Mouse (Mus musculus) stomach, embryonic 16.5 days (tissue): ENCODE measurements around the gene Mdm2. TPM values are rescaled to one million over a fixed set of nuclear protein-coding genes. Genes with fewer than 3 reads are reported as not detected.

Source experiments
- ATAC-seq: fragments of 200-750 bp; cut with Nextera tagmentation; 2 replicates; pipeline ENCODE4 v1.8.0; 2017; ENCODE audit warnings: moderate number of reproducible peaks, moderate TSS enrichment; ENCODE audit not compliant: insufficient read depth, low FRiP score
- H3K27ac ChIP-seq: fragments of 300-500 bp; sonication (generic); 2 replicates; pipeline ENCODE4 v1.5.1; 2014; ENCODE audit warnings: low read length
- H3K27me3 ChIP-seq: fragments of 300-500 bp; sonication (generic); 2 replicates; pipeline ENCODE4 v1.6.1; 2014; ENCODE audit warnings: low read length, control low read depth, mixed read lengths; ENCODE audit not compliant: control insufficient read depth, insufficient read depth
- H3K36me3 ChIP-seq: fragments of 300-500 bp; sonication (generic); 2 replicates; pipeline ENCODE4 v1.6.1; 2014; ENCODE audit warnings: low read length; ENCODE audit not compliant: control insufficient read depth, insufficient read depth
- H3K4me1 ChIP-seq: fragments of 300-500 bp; sonication (generic); 2 replicates; pipeline ENCODE4 v1.6.1; 2014; ENCODE audit warnings: low read length, control low read depth, mixed read lengths; ENCODE audit not compliant: control insufficient read depth, insufficient read depth
- H3K4me2 ChIP-seq: fragments of 300-500 bp; sonication (generic); 2 replicates; pipeline ENCODE4 v1.6.1; 2014; ENCODE audit warnings: low read depth, low read length, mixed read lengths
- H3K4me3 ChIP-seq: fragments of 300-500 bp; sonication (generic); replicated peaks from 2 replicates; pipeline ENCODE4 v1.5.1; 2014; ENCODE audit warnings: mild to moderate bottlenecking, low read length
- H3K9ac ChIP-seq: fragments of 300-500 bp; sonication (generic); 2 replicates; pipeline ENCODE4 v1.6.1; 2014; ENCODE audit warnings: low read length
- H3K9me3 ChIP-seq: fragments of 300-500 bp; sonication (generic); replicated peaks from 2 replicates; pipeline ENCODE4 v1.6.1; 2016; ENCODE audit warnings: low read length, control low read depth; ENCODE audit not compliant: control insufficient read depth
- WGBS: fragments of 180-500 bp; shearing (Covaris S2); extraction: QIAGEN DNeasy Blood & Tissue Kit; methylation state at CpG from one replicate; pipeline ENCODE4 v1.1.7; 2014; 5-methylcytosine and 5-hydroxymethylcytosine counted together
- polyA plus RNA-seq: library from polyadenylated mRNA; unstranded; fragments of >200 nt; fragmentation: Nextera tagmentation; extraction: Ambion mirVana; gene quantifications from 2 replicates; pipeline ENCODE4 v1.2.1, GENCODE M21; 2015

The Mdm2 gene
- polyA plus RNA-seq, 1 experiment from 2014 or later = 39.9 TPM

GRCm38 (mm10) chr10:117659819-117660218 lies 50.7 kb downstream of the Mdm2 start:
- no peaks in the 10 kb centered on the region for H3K27me3 ChIP-seq
- no peak overlapping the region for H3K4me3 ChIP-seq
- ATAC-seq = no peak

GRCm38 (mm10) chr10:117659430-117659813 lies 51.1 kb downstream of the Mdm2 start:
- no peak overlapping the region for H3K27ac ChIP-seq
- H3K9me3 ChIP-seq = no peaks in the 10 kb centered on the region
- no peaks in the 10 kb centered on the region for H3K36me3 ChIP-seq
- no peak overlapping the region for H3K9ac ChIP-seq
- WGBS = 70% methylated on average over 11 of the region's 11 CpGs
- H3K4me2 ChIP-seq = no peak overlapping the region
- H3K4me3 ChIP-seq = no peak overlapping the region
- H3K4me1 ChIP-seq = peaks cover 11% of the 10 kb centered on the region; the same call in 1 of the 2 replicates
- no peak for ATAC-seq
- H3K27me3 ChIP-seq = no peaks in the 10 kb centered on the region

More at GRCm38 (mm10) chr10:117659819-117660218, 50.7 kb downstream of the Mdm2 start:
- no peak overlapping the region for H3K4me2 ChIP-seq
- H3K4me1 ChIP-seq = peaks cover 11% of the 10 kb centered on the region; the same call in 1 of the 2 replicates
- H3K9ac ChIP-seq = no peak overlapping the region
- H3K9me3 ChIP-seq = no peaks in the 10 kb centered on the region
- H3K36me3 ChIP-seq = no peaks in the 10 kb centered on the region
- H3K27ac ChIP-seq = no peak overlapping the region
- 67% methylated on average over 11 of the region's 11 CpGs for WGBS

- Histone ChIP-seq H3K4me3 (no peak overlapping the region), H3K4me2 (no peak overlapping the region), H3K36me3 (no peaks in the 10 kb centered on the region), H3K9me3 (no peaks in the 10 kb centered on the region), H3K27ac (no peak overlapping the region), H3K9ac (no peak overlapping the region), H3K4me1 (peaks cover 7% of the 10 kb centered on the region; the same call in 1 of the 2 replicates), H3K27me3 (no peaks in the 10 kb centered on the region)
- WGBS = 93% methylated on average over 14 of the region's 14 CpGs
- ATAC-seq = no peak
Measured at GRCm38 (mm10) chr10:117658522-117659429, 51.8 kb downstream of the Mdm2 start.

GRCm38 (mm10) chr10:117657659-117658306 lies 52.8 kb downstream of the Mdm2 start:
- ATAC-seq = no peak
- H3K27me3 ChIP-seq = no peaks in the 10 kb centered on the region
- H3K36me3 ChIP-seq = no peaks in the 10 kb centered on the region
- 87% methylated on average over 3 of the region's 3 CpGs for WGBS
- H3K4me3 ChIP-seq = no peak overlapping the region
- H3K9me3 ChIP-seq = no peaks in the 10 kb centered on the region
- no peak overlapping the region for H3K4me2 ChIP-seq
- H3K4me1 ChIP-seq = peaks cover 3% of the 10 kb centered on the region; the same call in 1 of the 2 replicates
- no peak overlapping the region for H3K27ac ChIP-seq
- H3K9ac ChIP-seq = no peak overlapping the region

- Histone ChIP-seq H3K9ac (no peak overlapping the region), H3K27ac (no peak overlapping the region), H3K4me1 (no peaks in the 10 kb centered on the region), H3K27me3 (no peaks in the 10 kb centered on the region), H3K36me3 (no peaks in the 10 kb centered on the region), H3K4me3 (no peak overlapping the region), H3K9me3 (no peaks in the 10 kb centered on the region), H3K4me2 (no peak overlapping the region)
- WGBS = 73% methylated on average over 7 of the region's 7 CpGs
- ATAC-seq = no peak
Measured at GRCm38 (mm10) chr10:117656985-117657658, 53.4 kb downstream of the Mdm2 start.

- 83% methylated on average over 6 of the region's 6 CpGs for WGBS
- ATAC-seq = no peak
- Histone ChIP-seq H3K36me3 (no peaks in the 10 kb centered on the region), H3K9ac (no peak overlapping the region), H3K4me1 (no peaks in the 10 kb centered on the region), H3K27ac (no peak overlapping the region), H3K4me3 (no peak overlapping the region), H3K27me3 (no peaks in the 10 kb centered on the region), H3K9me3 (no peaks in the 10 kb centered on the region), H3K4me2 (no peak overlapping the region)
Measured at GRCm38 (mm10) chr10:117656662-117656962, 53.9 kb downstream of the Mdm2 start.

- 51% methylated on average over 7 of the region's 7 CpGs for WGBS
- Histone ChIP-seq H3K4me2 (no peak overlapping the region), H3K27ac (no peak overlapping the region), H3K9ac (no peak overlapping the region), H3K9me3 (no peaks in the 10 kb centered on the region), H3K36me3 (no peaks in the 10 kb centered on the region), H3K27me3 (no peaks in the 10 kb centered on the region), H3K4me1 (no peaks in the 10 kb centered on the region), H3K4me3 (no peak overlapping the region)
- ATAC-seq = no peak
Measured at GRCm38 (mm10) chr10:117655908-117656661, 54.5 kb downstream of the Mdm2 start.

- no peak for ATAC-seq
- Histone ChIP-seq H3K27me3 (no peaks in the 10 kb centered on the region), H3K9ac (no peak overlapping the region), H3K4me1 (no peaks in the 10 kb centered on the region), H3K4me3 (no peak overlapping the region), H3K4me2 (no peak overlapping the region), H3K9me3 (no peaks in the 10 kb centered on the region), H3K36me3 (no peaks in the 10 kb centered on the region), H3K27ac (no peak overlapping the region)
- WGBS = 81% methylated on average over 9 of the region's 9 CpGs
Measured at GRCm38 (mm10) chr10:117655460-117655859, 55.1 kb downstream of the Mdm2 start.
